Mouse (Mus musculus) myocyte (in vitro differentiated cells): ENCODE measurements around the gene Phlpp1. TPM values are rescaled to one million over a fixed set of nuclear protein-coding genes. Genes with fewer than 3 reads are reported as not detected.

Source experiments
- H3K27me3 ChIP-seq: one replicate; pipeline ENCODE4 v1.6.1; 2011; ENCODE audit not compliant: control insufficient read depth, insufficient read depth, insufficient read length
- H3K36me3 ChIP-seq: one replicate; pipeline ENCODE4 v1.6.1; 2011; ENCODE audit not compliant: control insufficient read depth, insufficient read depth
- H3K4me2 ChIP-seq: one replicate; pipeline ENCODE4 v1.6.1; 2011; ENCODE audit warnings: low read depth, control low read depth
- H3K4me3 ChIP-seq: one replicate; pipeline ENCODE4 v1.5.1; 2011; ENCODE audit warnings: mild to moderate bottlenecking, control low read depth, moderate library complexity
- H3K79me2 ChIP-seq: one replicate; pipeline ENCODE4 v1.6.1; 2011; ENCODE audit not compliant: control insufficient read depth, insufficient read depth
- H3ac ChIP-seq: one replicate; pipeline ENCODE4 v1.6.1; 2011; ENCODE audit not compliant: control insufficient read depth, insufficient read length
- CEBPB ChIP-seq: IDR thresholded peaks from 2 replicates; pipeline ENCODE4 v1.6.1; 2011; ENCODE audit warnings: mild to moderate bottlenecking, moderate library complexity; ENCODE audit not compliant: poor library complexity, insufficient read depth, severe bottlenecking
- E2F4 ChIP-seq: IDR thresholded peaks from one replicate; pipeline ENCODE4 v1.6.1; 2011; ENCODE audit warnings: mild to moderate bottlenecking, control low read depth, moderate library complexity; ENCODE audit not compliant: insufficient read depth
- MAX ChIP-seq: IDR thresholded peaks from one replicate; pipeline ENCODE4 v1.6.1; 2011; ENCODE audit warnings: low read depth, mild to moderate bottlenecking, control low read depth
- MYOD1 ChIP-seq, 3 experiments: IDR thresholded peaks; one replicate each; pipeline ENCODE4 v1.6.1; 2011; ENCODE audit warnings: control low read depth in 2 of 3, low read depth in 2 of 3, mild to moderate bottlenecking in 2 of 3, moderate library complexity in 1 of 3; ENCODE audit not compliant: insufficient read length in 2 of 3, control insufficient read depth in 1 of 3
- MYOG ChIP-seq, 3 experiments: IDR thresholded peaks; one replicate each; pipeline ENCODE4 v1.6.1; 2011; ENCODE audit warnings: control low read depth in 2 of 3, low read depth in 2 of 3, mild to moderate bottlenecking in 2 of 3; ENCODE audit not compliant: insufficient read length in 2 of 3, control insufficient read depth in 1 of 3, insufficient read depth in 1 of 3
- POLR2A ChIP-seq: IDR thresholded peaks from one replicate; pipeline ENCODE4 v1.6.1; 2011; ENCODE audit warnings: low read depth, mild to moderate bottlenecking, control low read depth, moderate library complexity; ENCODE audit not compliant: insufficient read length
- POLR2AphosphoS2 ChIP-seq: IDR thresholded peaks from one replicate; pipeline ENCODE4 v1.6.1; 2011; ENCODE audit warnings: low read depth, control low read depth; ENCODE audit not compliant: insufficient read length
- REST ChIP-seq: IDR thresholded peaks from one replicate; pipeline ENCODE4 v1.6.1; 2011; ENCODE audit warnings: mild to moderate bottlenecking, control low read depth, moderate library complexity; ENCODE audit not compliant: insufficient read depth, insufficient read length
- SRF ChIP-seq: IDR thresholded peaks from one replicate; pipeline ENCODE4 v1.6.1; 2011; ENCODE audit warnings: low read depth; ENCODE audit not compliant: control insufficient read depth, insufficient read length
- TCF12 ChIP-seq: IDR thresholded peaks from one replicate; pipeline ENCODE4 v1.6.1; 2011; ENCODE audit warnings: mild to moderate bottlenecking, control low read depth; ENCODE audit not compliant: poor library complexity, insufficient read depth, severe bottlenecking
- TCF3 ChIP-seq: IDR thresholded peaks from one replicate; pipeline ENCODE4 v1.6.1; 2011; ENCODE audit warnings: low read depth, control low read depth; ENCODE audit not compliant: insufficient read length
- USF1 ChIP-seq: IDR thresholded peaks from one replicate; pipeline ENCODE4 v1.6.1; 2011; ENCODE audit warnings: low read depth, mild to moderate bottlenecking, control low read depth, moderate library complexity
- polyA plus RNA-seq: library from polyadenylated mRNA; unstranded; fragments of >200 nt; fragmentation: generic; extraction: Trizol; gene quantifications from one replicate; pipeline ENCODE4 v1.2.1, GENCODE M21; 2012; ENCODE audit warnings: missing spikeins

The Phlpp1 gene
- polyA plus RNA-seq, 1 experiment: 7.9 TPM

- H3K27me3 ChIP-seq: no peaks in the 10 kb centered on the region
- peaks cover 66% of the 10 kb centered on the region for H3K79me2 ChIP-seq
- H3K4me2 ChIP-seq: peak overlapping the region; percentile 14
- TF ChIP-seq POLR2AphosphoS2 (no peak), USF1 (no peak), MAX (no peak), MYOD1 (IDR thresholded peaks at IDR 0.05; ENCODE audit: control insufficient read depth in 1 of 3, insufficient read length in 2 of 3, low read depth in 2 of 3) (no peak), SRF (no peak), TCF12 (no peak), POLR2A (no peak), CEBPB (no peak), REST (no peak), TCF3 (no peak)
- H3K36me3 ChIP-seq: no peaks in the 10 kb centered on the region
- no peak overlapping the region for H3ac ChIP-seq
- H3K4me3 ChIP-seq: no peak overlapping the region
These were observed 32.4 kb downstream of the Phlpp1 start for GRCm38 (mm10) chr1:106203942-106204341.

- Histone ChIP-seq H3K27me3 (no peaks in the 10 kb centered on the region), H3K4me2 (peak overlapping the region; percentile 14), H3K4me3 (no peak overlapping the region), H3K36me3 (no peaks in the 10 kb centered on the region), H3ac (no peak overlapping the region), H3K79me2 (peaks cover 66% of the 10 kb centered on the region)
- TF ChIP-seq CEBPB (no peak), MAX (no peak), POLR2A (no peak), TCF12 (no peak), REST (no peak), SRF (no peak), POLR2AphosphoS2 (no peak), E2F4 (no peak), MYOD1 (IDR thresholded peaks at IDR 0.05; ENCODE audit: control insufficient read depth in 1 of 3, insufficient read length in 2 of 3, low read depth in 2 of 3) (no peak), USF1 (no peak), MYOG (IDR thresholded peaks at IDR 0.05; ENCODE audit: control insufficient read depth in 1 of 3, insufficient read depth in 1 of 3, insufficient read length in 2 of 3, low read depth in 2 of 3) (no peak), TCF3 (no peak)
These were observed 32.8 kb downstream of the Phlpp1 start for GRCm38 (mm10) chr1:106204350-106204749.

GRCm38 (mm10) chr1:106208581-106208980 is 37.0 kb downstream of the Phlpp1 start:
- TF ChIP-seq POLR2AphosphoS2 (no peak), SRF (no peak), REST (no peak), USF1 (no peak), E2F4 (no peak), MAX (no peak), MYOD1 (IDR thresholded peaks at IDR 0.05; ENCODE audit: control insufficient read depth in 1 of 3, insufficient read length in 2 of 3, low read depth in 2 of 3) (no peak), TCF12 (no peak), POLR2A (no peak), CEBPB (no peak), TCF3 (no peak), MYOG (IDR thresholded peaks at IDR 0.05; ENCODE audit: control insufficient read depth in 1 of 3, insufficient read depth in 1 of 3, insufficient read length in 2 of 3, low read depth in 2 of 3) (no peak)
- H3K4me2 ChIP-seq: no peak overlapping the region
- no peak overlapping the region for H3K4me3 ChIP-seq
- no peak overlapping the region for H3ac ChIP-seq
- no peaks in the 10 kb centered on the region for H3K27me3 ChIP-seq
- H3K79me2 ChIP-seq: peaks cover 56% of the 10 kb centered on the region
- H3K36me3 ChIP-seq: no peaks in the 10 kb centered on the region

GRCm38 (mm10) chr1:106210461-106210860 is 38.9 kb downstream of the Phlpp1 start:
- Histone ChIP-seq H3ac (no peak overlapping the region), H3K36me3 (no peaks in the 10 kb centered on the region), H3K27me3 (no peaks in the 10 kb centered on the region), H3K79me2 (peaks cover 62% of the 10 kb centered on the region), H3K4me3 (no peak overlapping the region), H3K4me2 (peak overlapping the region; percentile 90)
- TF ChIP-seq CEBPB (no peak), TCF3 (no peak), MYOD1 (IDR thresholded peaks at IDR 0.05; ENCODE audit: control insufficient read depth in 1 of 3, insufficient read length in 2 of 3, low read depth in 2 of 3) (no peak), MAX (no peak), USF1 (no peak), POLR2AphosphoS2 (no peak), TCF12 (no peak)

- H3K27me3 ChIP-seq: no peaks in the 10 kb centered on the region
- peak overlapping the region; percentile 90 for H3K4me2 ChIP-seq
- H3K4me3 ChIP-seq: no peak overlapping the region
- no peak overlapping the region for H3ac ChIP-seq
- H3K36me3 ChIP-seq: no peaks in the 10 kb centered on the region
- TF ChIP-seq SRF: no peak
- TF ChIP-seq POLR2AphosphoS2: no peak
- no peak for TF ChIP-seq MYOD1 (IDR thresholded peaks at IDR 0.05; ENCODE audit: control insufficient read depth in 1 of 3, insufficient read length in 2 of 3, low read depth in 2 of 3)
- no peak for TF ChIP-seq POLR2A
- TF ChIP-seq MYOG (IDR thresholded peaks at IDR 0.05; ENCODE audit: control insufficient read depth in 1 of 3, insufficient read depth in 1 of 3, insufficient read length in 2 of 3, low read depth in 2 of 3): no peak
- TF ChIP-seq USF1: no peak
- TF ChIP-seq E2F4: no peak
- no peak for TF ChIP-seq MAX
- no peak for TF ChIP-seq TCF12
- H3K79me2 ChIP-seq: peaks cover 60% of the 10 kb centered on the region
These were observed 39.6 kb downstream of the Phlpp1 start for GRCm38 (mm10) chr1:106211146-106211545.
